Mouse (Mus musculus): ENCODE measurements around the gene Timm8a2.
A peak's percentile ranks its signal among the peaks of the same experiment; 100 is the strongest.

The Timm8a2 gene

DNA sequence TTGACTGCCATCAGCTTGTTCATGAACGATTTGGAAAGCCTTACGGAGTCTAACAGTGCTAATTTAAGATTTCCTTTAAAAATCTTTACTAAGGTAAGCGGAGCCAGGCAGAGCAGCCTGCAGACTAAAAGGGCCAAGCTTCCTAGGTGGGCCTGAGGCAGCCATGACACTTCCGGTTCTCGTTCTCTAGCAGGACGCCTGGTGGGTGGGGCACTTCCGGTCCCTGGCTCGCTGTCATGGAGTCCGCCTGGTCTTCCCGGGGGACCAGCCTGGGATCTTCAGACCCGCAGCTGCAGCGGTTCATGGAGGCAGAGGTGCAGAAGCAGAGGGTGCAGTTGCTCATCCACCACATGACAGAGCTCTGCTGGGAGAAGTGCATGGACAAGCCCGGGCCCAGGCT, at the start of gene Timm8a2:
Timm8a2 (plus strand) TSS at position 224 of the 400 bp plus-strand sequence.
- DNase-seq (ENCODE audit: low spot score in 2 of 2): no peak

DNA sequence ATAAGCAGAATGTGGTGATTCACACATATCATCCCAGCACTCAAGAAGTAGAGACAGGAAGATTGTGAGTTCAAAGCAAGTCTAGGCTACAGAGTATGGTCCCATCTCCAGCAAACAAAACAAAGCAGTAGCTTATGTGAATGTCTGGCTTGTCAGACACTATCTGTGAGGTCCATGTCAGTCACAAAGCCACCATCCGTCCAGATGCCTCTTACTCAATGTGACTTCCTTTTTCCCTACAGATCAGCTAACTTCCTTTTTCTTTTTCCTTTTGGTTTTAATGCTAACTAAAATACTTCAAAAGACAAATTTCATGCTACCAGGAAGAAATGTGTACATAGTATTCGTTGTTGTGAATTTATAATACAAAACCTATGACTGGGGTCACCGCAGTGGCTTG, 49.0 kb upstream of the Timm8a2 start:
- DNase-seq (ENCODE audit: low spot score in 2 of 2): no peak

- no peak for DNase-seq (ENCODE audit: low spot score in 2 of 2)
These were observed 48.4 kb upstream of the Timm8a2 start for GRCm38 (mm10) chr14:121986028-121986427.

DNA sequence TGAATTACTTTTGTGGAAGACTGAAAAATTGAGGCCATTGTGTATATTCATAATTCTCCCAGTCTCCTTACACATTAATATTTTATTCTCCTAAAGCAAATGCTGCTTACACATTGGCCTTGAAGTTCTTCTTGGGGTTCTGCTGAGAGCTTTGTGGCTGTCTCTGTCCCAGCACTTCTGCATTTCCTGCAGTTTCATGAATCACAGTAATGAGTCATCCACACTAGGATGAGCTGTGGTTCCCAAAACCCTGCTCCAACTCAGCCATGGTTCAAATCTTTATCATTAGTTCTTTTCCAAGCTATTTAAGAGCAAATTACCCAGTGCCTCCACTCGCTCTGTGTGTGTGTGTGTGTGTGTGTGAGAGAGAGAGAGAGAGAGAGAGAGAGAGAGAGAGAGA, 47.2 kb upstream of the Timm8a2 start:
- no peak for DNase-seq (ENCODE audit: low spot score in 2 of 2)

DNA sequence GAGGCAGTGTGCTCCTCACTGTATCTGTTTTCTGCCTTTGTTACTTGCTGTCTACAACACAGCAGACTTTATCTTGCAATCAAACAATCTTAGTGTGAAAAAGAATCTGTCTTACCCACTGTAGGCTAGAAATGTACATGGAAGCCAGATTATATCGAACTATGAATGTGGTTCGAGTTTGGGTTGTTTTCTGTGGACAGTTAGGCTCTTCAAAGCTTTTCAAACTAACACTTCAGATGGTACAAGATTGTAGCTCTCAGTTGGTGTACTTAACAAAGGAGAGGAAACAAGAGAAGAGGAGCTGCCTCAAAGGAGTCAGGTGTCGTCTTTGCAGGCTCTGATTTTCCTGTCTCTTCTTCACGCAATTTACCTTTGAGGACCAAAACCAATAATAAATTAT, 46.8 kb upstream of the Timm8a2 start:
- DNase-seq (ENCODE audit: low spot score in 2 of 2): no peak

DNA sequence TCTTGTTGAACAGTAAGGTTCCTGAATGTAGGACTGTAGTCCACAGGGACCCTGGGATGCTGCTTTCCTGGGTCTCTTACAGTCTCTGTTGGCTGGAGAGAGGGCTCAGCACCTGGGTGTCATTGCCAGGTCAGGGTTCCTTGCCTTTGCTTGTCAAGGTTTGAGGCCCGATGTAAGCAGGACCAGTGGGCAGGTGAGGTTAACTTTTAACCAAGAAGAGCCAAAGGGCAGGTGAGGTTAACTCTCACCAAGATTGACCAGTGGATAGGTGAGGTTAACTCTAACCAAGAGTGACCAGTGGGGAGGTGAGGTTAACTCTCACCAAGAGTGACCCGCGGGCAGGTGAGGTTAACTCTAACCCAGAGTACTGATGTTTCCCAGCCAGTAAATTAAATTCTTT, 45.1 kb upstream of the Timm8a2 start:
- DNase-seq (ENCODE audit: low spot score in 2 of 2): no peak

GRCm38 (mm10) chr14:121989869-121990268, 44.6 kb upstream of the Timm8a2 start:
- DNase-seq (ENCODE audit: low spot score in 2 of 2): no peak

DNA sequence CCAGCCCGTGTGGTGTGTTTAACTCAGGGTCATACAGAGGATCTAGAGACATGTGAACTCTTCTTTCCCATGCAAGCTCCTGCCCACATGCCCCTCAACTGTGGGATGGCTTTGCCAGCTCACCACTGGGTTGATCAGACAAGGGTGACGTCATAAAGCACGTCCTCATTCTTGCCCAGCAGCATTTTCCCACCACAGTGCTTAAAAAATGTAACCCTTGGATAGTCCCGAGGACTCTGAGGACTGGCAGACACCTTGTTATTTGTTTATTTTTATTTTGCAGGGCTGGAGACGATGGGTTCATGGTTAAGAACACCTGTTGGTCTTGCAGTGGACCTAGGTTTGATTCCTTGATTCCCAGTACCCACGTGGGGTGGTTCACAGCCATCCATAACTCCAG, 43.6 kb upstream of the Timm8a2 start:
- DNase-seq (ENCODE audit: low spot score in 2 of 2): no peak

DNA sequence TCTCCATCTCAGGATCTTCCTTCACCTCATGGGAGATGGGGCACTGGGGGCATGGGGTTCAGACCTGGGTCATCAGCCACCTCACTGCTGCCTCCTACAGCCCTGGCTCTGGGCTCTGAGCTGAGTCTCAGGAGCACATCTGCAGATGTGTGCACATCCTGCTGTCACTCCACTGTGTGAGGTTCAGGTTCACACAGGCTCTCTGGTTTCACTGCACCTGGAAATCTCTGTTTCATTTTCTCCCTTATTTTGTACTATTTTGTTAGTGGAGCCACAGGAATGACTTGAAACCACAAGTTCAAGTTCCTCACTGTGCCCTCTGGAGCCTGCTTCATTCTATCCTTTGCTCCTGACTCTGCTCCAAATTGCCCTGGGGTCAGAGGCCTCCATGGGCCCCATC, 42.6 kb upstream of the Timm8a2 start:
- DNase-seq (ENCODE audit: low spot score in 2 of 2): no peak

DNA sequence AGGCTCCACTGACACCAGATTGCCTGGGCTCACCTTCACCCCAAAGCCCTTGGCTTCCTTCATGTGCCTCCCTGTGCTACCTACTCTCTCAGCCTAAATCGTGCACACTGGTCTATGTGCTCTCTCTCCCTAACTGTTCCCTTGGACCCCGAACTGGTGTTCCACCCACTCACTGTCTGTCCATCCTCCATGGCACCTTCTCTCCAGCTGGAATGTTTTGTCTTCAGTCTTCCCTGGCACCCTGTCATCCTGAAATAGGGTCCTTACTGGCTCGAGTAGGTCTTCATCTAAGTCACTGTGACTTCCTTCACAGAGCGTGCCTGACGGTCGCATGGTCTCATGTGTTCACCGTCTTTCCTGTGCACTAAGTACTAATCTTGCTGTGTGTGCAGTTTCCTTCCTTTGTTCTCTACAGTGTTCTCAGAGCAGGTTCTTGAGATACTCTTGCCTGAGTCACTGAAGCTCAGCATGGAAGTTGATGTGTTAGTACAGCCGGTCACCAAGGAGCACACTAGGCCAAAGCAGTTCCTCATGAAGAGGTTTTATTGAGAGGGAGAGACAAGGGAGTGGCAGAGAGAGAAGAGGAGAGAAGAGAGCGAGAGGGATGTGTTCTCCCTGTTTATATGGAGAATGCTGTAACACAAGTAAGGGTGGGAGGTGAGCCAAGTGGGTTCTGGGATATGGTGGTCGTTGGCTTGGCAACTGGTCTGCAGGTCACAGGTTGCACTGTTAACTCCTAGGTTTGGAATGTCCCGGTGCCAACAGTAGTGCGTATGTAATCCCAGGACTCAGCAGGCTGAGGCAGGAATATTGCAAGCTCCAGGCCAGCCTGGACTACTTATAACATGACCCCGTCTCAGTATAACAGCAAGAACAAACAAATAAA, 41.8 kb upstream of the Timm8a2 start:
- DNase-seq (ENCODE audit: low spot score in 2 of 2): no peak

- DNase-seq (ENCODE audit: low spot score in 2 of 2): no peak
These were observed 40.9 kb upstream of the Timm8a2 start for GRCm38 (mm10) chr14:121993616-121994015.

DNA sequence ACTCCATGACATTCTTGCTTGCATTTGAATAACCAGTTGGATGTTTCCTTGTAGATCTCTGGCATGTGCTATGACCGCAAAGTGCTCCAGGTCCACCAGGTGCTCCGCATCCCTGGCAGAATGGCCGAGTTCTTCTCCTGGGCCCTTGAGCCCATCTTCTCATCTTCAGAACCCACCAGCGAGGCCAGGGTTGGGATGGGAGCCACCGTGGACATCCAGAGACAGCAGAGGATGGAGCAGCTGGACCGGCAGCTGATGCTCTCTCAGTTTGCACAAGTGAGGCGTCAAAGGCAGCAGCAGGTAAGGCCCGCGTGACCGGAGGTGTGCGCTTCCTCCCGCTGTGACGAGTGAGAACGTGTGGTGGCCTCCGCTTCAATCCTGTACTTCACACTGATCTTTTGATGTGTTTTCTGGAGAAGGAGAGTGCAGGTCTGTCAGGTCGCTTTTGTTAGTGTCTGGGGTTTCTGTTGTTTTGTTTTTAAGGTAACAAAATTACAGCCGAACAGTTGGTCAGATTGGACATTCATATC, 40.2 kb upstream of the Timm8a2 start:
- no peak for DNase-seq (ENCODE audit: low spot score in 2 of 2)

- no peak for DNase-seq (ENCODE audit: low spot score in 2 of 2)
These were observed 39.5 kb upstream of the Timm8a2 start for GRCm38 (mm10) chr14:121994846-121995556.

GRCm38 (mm10) chr14:121995557-121995870, 39.0 kb upstream of the Timm8a2 start:
- no peak for DNase-seq (ENCODE audit: low spot score in 2 of 2)

GRCm38 (mm10) chr14:121996786-121997185, 37.7 kb upstream of the Timm8a2 start:
- DNase-seq (ENCODE audit: low spot score in 2 of 2): peak; percentile 59 to 71

- no peak for DNase-seq (ENCODE audit: low spot score in 2 of 2)
These were observed 35.0 kb upstream of the Timm8a2 start for GRCm38 (mm10) chr14:121999455-121999854.

DNA sequence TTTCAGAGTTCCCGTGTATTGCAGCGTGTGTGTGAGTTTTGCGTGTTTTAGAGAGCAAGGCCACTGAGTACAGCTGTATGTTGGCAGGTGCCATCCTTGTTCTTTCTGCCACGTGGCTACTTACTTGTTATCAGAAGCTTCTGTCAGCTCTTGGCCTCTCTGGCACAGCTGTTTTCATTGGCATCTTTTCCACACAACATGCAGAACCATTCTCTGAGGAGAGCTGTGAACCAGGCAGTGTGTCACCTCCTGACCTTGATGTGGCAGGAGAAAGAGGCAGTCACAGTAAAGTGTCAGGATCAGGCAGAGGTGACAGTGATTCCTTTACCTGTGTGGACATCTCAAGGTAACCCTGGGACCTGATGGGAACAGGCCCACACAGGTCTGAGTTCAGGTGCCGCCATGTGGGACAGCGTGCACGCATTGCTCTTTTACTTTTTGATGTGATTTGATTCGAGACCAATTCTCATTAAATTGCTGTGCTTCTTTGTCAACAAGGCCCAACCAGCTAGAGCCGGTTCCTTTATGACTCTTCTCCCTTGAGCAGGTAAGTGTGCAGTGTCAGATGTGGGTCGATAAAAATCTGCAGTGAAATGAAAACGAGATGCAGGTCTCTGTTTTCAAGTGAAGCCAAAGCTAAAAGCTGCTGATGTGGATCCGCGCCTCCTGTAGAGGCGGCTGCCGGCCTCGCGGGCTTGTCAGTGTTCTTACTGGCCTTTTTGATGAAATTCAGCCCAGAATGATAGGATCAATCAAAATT, 33.9 kb upstream of the Timm8a2 start:
- no peak for DNase-seq (ENCODE audit: low spot score in 2 of 2)

DNA sequence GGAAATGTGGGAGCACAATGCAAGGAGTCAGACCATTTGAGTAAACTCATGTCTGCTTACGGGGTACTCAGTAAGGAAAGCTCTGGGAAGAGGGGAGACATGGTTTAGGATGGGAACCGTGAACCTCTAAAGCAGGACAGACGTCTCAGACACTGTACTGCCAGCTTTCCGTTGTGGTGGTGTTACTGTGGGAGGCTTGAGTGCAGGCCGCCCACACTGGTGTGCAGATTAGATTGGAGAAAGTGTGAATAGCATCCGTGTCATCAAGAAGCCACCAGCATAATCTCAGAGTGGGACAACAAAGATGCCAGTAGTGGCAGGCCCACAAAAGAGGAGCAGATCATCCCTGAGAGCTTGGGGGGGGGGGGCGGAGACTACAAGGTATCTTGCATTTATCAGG, 32.2 kb upstream of the Timm8a2 start:
- no peak for DNase-seq (ENCODE audit: low spot score in 2 of 2)

DNA sequence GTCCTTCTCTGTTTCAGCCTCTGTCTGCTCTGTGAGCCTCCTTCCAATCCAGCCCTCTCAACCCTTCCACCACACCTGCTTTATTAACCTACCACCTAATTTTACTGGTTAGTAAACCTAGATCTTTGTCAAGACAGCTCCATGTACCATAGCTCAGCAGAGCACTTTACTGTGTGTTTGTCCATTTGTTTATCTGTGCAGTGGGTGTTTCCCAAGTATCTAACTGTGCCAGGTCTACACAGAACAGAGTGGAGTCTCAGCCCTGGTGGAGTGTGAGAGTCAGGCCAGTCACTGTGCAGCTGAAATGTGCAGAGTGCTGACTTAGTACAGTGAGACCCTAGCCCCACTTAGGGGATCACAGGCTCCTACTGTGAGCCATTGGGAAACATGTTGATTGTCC, 30.7 kb upstream of the Timm8a2 start:
- DNase-seq (ENCODE audit: low spot score in 2 of 2): no peak

DNA sequence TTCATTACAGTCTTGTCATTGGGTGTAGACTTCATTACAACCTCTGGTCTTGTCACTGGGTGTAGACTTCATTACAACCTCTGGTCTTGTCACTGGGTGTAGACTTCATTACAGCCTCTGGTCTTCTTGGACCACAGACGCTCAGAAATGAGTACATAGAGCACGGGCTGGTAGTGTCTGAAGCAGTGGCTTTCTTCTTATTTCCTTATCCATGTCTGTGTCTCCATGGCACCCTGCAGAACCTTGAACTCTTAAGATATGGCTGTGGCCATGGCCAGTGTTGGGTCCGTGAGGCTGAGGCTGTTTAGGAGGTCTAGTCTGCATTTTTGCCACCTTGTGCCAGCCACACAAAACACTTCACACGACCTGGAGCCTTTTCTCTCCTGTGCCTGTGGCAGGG, 26.2 kb upstream of the Timm8a2 start:
- no peak for DNase-seq (ENCODE audit: low spot score in 2 of 2)

- peak; percentile 41 to 48 for DNase-seq (ENCODE audit: low spot score in 2 of 2)
These were observed 25.0 kb upstream of the Timm8a2 start for GRCm38 (mm10) chr14:122009502-122009901.

GRCm38 (mm10) chr14:122010301-122010700, 24.2 kb upstream of the Timm8a2 start:
- DNase-seq (ENCODE audit: low spot score in 2 of 2): no peak

Data from right cerebral cortex, postnatal 10 days (tissue).